Mouse (Mus musculus) kidney, postnatal 0 days (tissue): ENCODE measurements around the gene Vmn1r233. TPM values are rescaled to one million over a fixed set of nuclear protein-coding genes. Genes with fewer than 3 reads are reported as not detected.

Experiments used
- ATAC-seq: fragments of 200-750 bp; cut with Nextera tagmentation; replicated peaks from 2 replicates; pipeline ENCODE4 v1.8.0; 2017; ENCODE audit warnings: low read depth, moderate number of reproducible peaks, moderate TSS enrichment, moderate library complexity; ENCODE audit not compliant: low FRiP score
- DNase-seq: peaks from one replicate; pipeline ENCODE4 v3.0.0-alpha.2; 2016; ENCODE audit warnings: low spot score
- H3K27ac ChIP-seq: fragments of 300-500 bp; sonication (generic); 2 replicates; pipeline ENCODE4 v1.5.1; 2014; ENCODE audit warnings: mild to moderate bottlenecking
- H3K27me3 ChIP-seq: fragments of 300-500 bp; sonication (generic); 2 replicates; pipeline ENCODE4 v1.6.1; 2014; ENCODE audit warnings: low read length, mixed read lengths; ENCODE audit not compliant: insufficient read depth
- H3K36me3 ChIP-seq: fragments of 300-500 bp; sonication (generic); 2 replicates; pipeline ENCODE4 v1.6.1; 2014; ENCODE audit warnings: low read length, mixed read lengths; ENCODE audit not compliant: insufficient read depth
- H3K4me1 ChIP-seq: fragments of 300-500 bp; sonication (generic); replicated peaks from 2 replicates; pipeline ENCODE4 v1.6.1; 2014; ENCODE audit warnings: antibody characterized with exemption, low read length, mixed read lengths; ENCODE audit not compliant: insufficient read depth
- H3K4me2 ChIP-seq: fragments of 300-500 bp; sonication (generic); 2 replicates; pipeline ENCODE4 v1.6.1; 2014; ENCODE audit warnings: mild to moderate bottlenecking, low read length, moderate library complexity, mixed read lengths
- H3K4me3 ChIP-seq: fragments of 300-500 bp; sonication (generic); replicated peaks from 2 replicates; pipeline ENCODE4 v1.5.1; 2014; ENCODE audit warnings: low read depth, low read length
- H3K9ac ChIP-seq: fragments of 300-500 bp; sonication (generic); 2 replicates; pipeline ENCODE4 v1.6.1; 2014; ENCODE audit warnings: low read depth, low read length
- H3K9me3 ChIP-seq: fragments of 300-500 bp; sonication (generic); replicated peaks from 2 replicates; pipeline ENCODE4 v1.6.1; 2016; ENCODE audit warnings: low read length, inconsistent platforms, mixed read lengths
- CTCF ChIP-seq: IDR thresholded peaks from 2 replicates; pipeline ENCODE4 v1.5.1; 2016; ENCODE audit warnings: antibody characterized with exemption, low read depth, mild to moderate bottlenecking, moderate library complexity
- WGBS: fragments of 180-500 bp; shearing (Covaris S2); extraction: QIAGEN DNeasy Blood & Tissue Kit; methylation state at CpG from one replicate; pipeline ENCODE4 v1.1.7; 2014; 5-methylcytosine and 5-hydroxymethylcytosine counted together
- polyA plus RNA-seq: library from polyadenylated mRNA; unstranded; fragments of >200 nt; fragmentation: Nextera tagmentation; extraction: Ambion mirVana; gene quantifications from 2 replicates; pipeline ENCODE4 v1.2.1, GENCODE M21; 2015

The Vmn1r233 gene
- not detected in 2 replicates for polyA plus RNA-seq

GRCm38 (mm10) chr17:20996364-20996763 lies at the start of gene Vmn1r233:
Vmn1r233 (minus strand) TSS chr17:20996464.
- Histone ChIP-seq H3K27me3 (no peaks in the 10 kb centered on the region), H3K4me3 (no peak within 1 kb of the TSS), H3K4me1 (no peaks in the 10 kb centered on the region), H3K36me3 (no peaks in the 10 kb centered on the region), H3K9ac (no peak within 1 kb of the TSS), H3K9me3 (no peaks in the 10 kb centered on the region), H3K4me2 (no peak within 1 kb of the TSS), H3K27ac (no peak within 1 kb of the TSS)
- no peak for TF ChIP-seq CTCF
- no peak for DNase-seq
- no peak for ATAC-seq

DNA sequence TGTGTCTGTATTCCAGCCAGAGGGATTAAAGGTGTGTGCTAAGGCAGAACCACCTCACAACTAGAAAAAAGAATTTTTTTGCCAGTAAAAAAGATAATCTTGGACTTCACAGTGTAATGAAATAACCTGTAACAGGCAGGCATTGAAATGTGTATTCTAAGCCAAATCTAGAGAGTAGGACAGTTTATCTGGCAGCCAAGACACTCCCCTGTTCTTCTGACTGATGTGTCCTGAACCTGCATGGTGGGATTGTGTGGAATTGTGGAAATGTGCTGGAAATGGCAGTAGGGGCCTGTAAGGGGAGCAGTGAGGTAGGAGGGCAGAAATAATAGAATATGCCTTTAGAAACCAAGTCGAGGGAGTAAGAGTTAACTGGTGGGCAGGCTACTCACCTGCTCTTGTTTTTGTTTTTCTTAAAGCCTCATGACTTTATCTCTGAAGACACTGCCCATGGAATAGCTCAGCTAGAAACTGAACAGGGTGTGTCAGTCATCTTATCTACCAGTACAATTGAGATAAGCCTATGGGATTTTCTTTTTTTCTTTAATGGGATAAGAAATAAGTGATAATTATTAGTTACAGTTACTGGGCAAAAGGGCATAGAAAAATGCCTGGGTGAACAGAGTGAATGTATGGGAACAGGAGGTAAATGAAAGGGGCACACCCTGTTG lies 22.3 kb upstream of the Vmn1r233 start:
- Histone ChIP-seq H3K4me2 (no peak overlapping the region), H3K4me3 (no peak overlapping the region), H3K27me3 (no peaks in the 10 kb centered on the region), H3K36me3 (peaks cover 39% of the 10 kb centered on the region), H3K4me1 (no peaks in the 10 kb centered on the region), H3K9ac (no peak overlapping the region), H3K27ac (no peak overlapping the region), H3K9me3 (no peaks in the 10 kb centered on the region)
- ATAC-seq = no peak
- no peak for TF ChIP-seq CTCF
- 96% methylated on average over 1 of the region's 1 CpGs for WGBS
- no peak for DNase-seq

GRCm38 (mm10) chr17:21009726-21010125 lies 13.5 kb upstream of the Vmn1r233 start:
- ATAC-seq (no peak), DNase-seq (peak; percentile 22)
- Histone ChIP-seq H3K27ac (peak overlapping the region; percentile 93), H3K36me3 (0 out of 2 replicates have a peak, but pooled peaks cover 4% of the 10 kb centered on the region), H3K9me3 (no peaks in the 10 kb centered on the region), H3K27me3 (no peaks in the 10 kb centered on the region), H3K9ac (peak overlapping the region; percentile 87), H3K4me2 (peak overlapping the region; percentile 70), H3K4me1 (0 out of 2 replicates have a peak, but pooled peaks cover 4% of the 10 kb centered on the region), H3K4me3 (peak overlapping the region; percentile 65)
- WGBS = 8% methylated on average over 1 of the region's 1 CpGs
- no peak for TF ChIP-seq CTCF

- peak; percentile 98 for DNase-seq
- ATAC-seq = peak; percentile 98
- WGBS = 5% methylated on average over 36 of the region's 36 CpGs
- Histone ChIP-seq H3K27ac (peak within 1 kb of the TSS; percentile 93), H3K36me3 (0 out of 2 replicates have a peak, but pooled peaks cover 4% of the 10 kb centered on the region), H3K9me3 (no peaks in the 10 kb centered on the region), H3K9ac (peak within 1 kb of the TSS; percentile 87), H3K4me2 (peak within 1 kb of the TSS; percentile 70), H3K27me3 (no peaks in the 10 kb centered on the region), H3K4me3 (peak within 1 kb of the TSS; percentile 65), H3K4me1 (0 out of 2 replicates have a peak, but pooled peaks cover 4% of the 10 kb centered on the region)
- no peak for TF ChIP-seq CTCF
Observed at GRCm38 (mm10) chr17:21008382-21009331, 12.4 kb upstream of the Vmn1r233 start, which contains the start of gene Zfp160. Zfp160 (plus strand) TSS chr17:21008903.

GRCm38 (mm10) chr17:20993716-20994115 lies 2.5 kb downstream of the Vmn1r233 start:
- Histone ChIP-seq H3K9me3 (no peaks in the 10 kb centered on the region), H3K4me3 (no peak overlapping the region), H3K4me1 (no peaks in the 10 kb centered on the region), H3K4me2 (no peak overlapping the region), H3K27ac (no peak overlapping the region), H3K27me3 (no peaks in the 10 kb centered on the region), H3K9ac (no peak overlapping the region), H3K36me3 (no peaks in the 10 kb centered on the region)
- TF ChIP-seq CTCF = no peak
- 67% methylated on average over 2 of the region's 2 CpGs for WGBS
- ATAC-seq (no peak), DNase-seq (no peak)

DNA sequence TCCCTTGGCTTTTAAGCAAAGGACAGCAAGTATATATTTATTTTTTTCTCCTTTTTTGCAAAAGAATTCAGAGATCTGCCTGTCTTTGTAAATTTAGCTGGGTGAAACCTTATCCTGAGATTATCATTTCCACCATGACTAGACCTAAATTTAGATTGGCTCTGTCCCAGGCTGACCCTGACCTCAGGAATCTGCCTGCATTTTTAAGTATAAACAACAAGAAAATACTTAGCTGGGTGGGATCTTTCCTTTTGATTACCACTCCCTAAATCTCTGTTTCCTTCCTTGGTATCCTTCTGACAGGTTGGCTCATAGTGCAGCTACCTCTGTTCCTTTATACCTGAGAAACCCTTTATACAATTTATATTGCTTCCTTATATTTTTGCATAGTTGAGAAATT lies 29.6 kb downstream of the Vmn1r233 start:
- H3K9ac ChIP-seq = no peak overlapping the region
- H3K4me2 ChIP-seq = no peak overlapping the region
- DNase-seq (no peak), ATAC-seq (no peak)
- no peak overlapping the region for H3K4me3 ChIP-seq
- TF ChIP-seq CTCF = no peak
- H3K9me3 ChIP-seq = no peaks in the 10 kb centered on the region
- no peaks in the 10 kb centered on the region for H3K4me1 ChIP-seq
- peaks cover 57% of the 10 kb centered on the region for H3K36me3 ChIP-seq
- H3K27ac ChIP-seq = no peak overlapping the region
- H3K27me3 ChIP-seq = no peaks in the 10 kb centered on the region
